Mouse (Mus musculus): ENCODE measurements around the gene Gm20662. TPM values are rescaled to one million over a fixed set of nuclear protein-coding genes. Genes with fewer than 3 reads are reported as not detected.
A peak's percentile ranks its signal among the peaks of the same experiment; 100 is the strongest.

The Gm20662 gene
- total RNA-seq, 2 experiments from 2014 or later = 1.1 TPM; not detected in 1

DNA sequence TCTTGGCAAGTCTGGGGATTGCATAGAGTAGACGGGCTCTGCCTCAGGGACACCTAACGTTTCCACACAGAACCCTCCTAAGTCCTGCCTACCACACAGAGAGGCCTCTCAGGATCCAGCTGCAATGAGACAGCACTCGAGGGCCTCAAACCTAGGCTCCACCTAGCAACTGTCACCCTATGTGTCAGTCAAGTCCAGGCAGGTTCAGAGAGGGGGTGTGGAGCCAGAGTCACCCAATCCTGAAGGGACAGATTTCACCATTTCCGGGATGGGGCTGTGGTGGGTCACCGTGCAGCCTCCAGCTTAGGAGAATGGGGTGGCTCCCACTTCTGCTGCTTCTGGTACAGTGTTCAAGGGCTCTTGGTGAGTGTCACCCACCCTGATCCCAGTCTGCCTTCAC lies 84.0 kb downstream of the Gm20662 start, which contains the start of gene Mst1:
TSS of gene Mst1 (plus strand) at position 269 of the 400 bp plus-strand sequence.
- no peak for DNase-seq (ENCODE audit: low spot score in 2 of 2)

DNA sequence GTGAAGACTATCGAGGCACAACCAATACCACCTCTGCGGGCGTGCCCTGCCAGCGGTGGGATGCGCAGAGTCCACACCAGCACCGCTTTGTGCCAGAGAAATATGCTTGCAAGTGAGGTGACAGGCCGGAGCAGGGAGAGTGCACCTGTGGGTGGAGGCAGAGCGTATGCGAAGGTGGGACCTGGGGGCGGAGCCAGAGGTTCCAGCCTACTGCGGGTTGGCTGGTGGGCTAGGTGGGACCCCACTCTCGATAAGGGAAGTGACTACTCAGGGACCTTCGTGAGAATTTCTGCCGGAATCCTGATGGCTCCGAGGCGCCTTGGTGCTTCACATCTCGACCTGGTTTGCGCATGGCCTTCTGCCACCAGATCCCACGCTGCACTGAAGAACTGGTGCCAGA lies 86.4 kb downstream of the Gm20662 start:
- no peak for DNase-seq (ENCODE audit: low spot score in 2 of 2)

DNA sequence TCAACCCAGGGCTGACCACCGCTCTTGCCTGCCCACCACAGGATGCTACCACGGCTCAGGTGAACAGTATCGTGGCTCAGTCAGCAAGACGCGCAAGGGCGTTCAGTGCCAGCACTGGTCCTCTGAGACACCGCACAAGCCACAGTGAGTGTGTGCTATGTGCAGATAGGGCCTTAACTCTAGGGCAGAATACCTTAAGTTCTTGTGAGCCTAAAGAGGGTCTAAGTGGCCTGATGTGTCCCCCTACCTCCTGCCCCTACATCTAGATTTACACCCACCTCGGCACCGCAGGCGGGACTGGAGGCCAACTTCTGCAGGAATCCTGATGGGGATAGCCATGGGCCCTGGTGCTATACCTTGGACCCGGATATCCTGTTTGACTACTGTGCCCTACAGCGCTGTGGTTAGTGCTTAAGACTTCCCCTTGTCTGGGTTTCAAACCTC lies 86.9 kb downstream of the Gm20662 start, which contains the start of gene Rnf123:
TSS of gene Rnf123 (minus strand) at position 359 of the 444 bp plus-strand sequence.
- DNase-seq (ENCODE audit: low spot score in 2 of 2) = no peak

DNA sequence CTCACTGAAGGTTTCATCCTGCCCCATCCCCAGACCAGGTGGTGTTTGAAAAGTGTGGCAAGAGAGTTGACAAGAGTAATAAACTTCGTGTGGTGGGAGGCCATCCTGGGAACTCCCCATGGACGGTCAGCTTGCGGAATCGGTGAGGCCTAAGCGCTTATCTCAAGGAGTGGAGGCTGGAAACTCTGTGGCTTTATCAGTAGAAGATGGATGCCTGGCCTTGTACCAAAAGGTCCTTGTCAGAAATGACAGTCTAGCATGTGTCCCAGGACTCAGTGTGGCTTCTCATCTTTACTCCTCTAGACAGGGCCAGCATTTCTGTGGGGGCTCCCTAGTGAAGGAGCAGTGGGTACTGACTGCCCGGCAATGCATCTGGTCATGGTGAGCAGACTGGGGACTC lies 87.4 kb downstream of the Gm20662 start:
- no peak for DNase-seq (ENCODE audit: low spot score in 2 of 2)

DNA sequence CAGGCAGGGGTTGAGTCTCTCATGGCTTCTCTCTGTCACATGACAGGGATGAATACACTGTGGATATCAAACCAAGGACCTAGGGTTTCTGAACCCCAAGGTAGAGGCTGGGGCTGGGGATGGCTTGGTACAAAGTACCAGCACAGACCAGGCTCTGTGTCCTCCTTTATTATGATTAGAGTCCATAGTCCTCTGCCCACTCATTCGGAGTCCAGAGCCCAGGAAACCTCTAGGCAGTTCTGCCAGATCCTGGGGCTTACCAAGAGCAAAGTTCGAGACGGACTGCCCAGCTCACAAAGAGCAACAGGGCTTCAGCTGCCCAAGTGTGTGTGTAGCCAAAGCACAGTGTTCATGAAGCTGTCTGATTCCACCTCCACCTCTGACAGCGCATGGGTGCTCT lies 89.1 kb downstream of the Gm20662 start:
- DNase-seq (ENCODE audit: low spot score in 2 of 2) = no peak

DNA sequence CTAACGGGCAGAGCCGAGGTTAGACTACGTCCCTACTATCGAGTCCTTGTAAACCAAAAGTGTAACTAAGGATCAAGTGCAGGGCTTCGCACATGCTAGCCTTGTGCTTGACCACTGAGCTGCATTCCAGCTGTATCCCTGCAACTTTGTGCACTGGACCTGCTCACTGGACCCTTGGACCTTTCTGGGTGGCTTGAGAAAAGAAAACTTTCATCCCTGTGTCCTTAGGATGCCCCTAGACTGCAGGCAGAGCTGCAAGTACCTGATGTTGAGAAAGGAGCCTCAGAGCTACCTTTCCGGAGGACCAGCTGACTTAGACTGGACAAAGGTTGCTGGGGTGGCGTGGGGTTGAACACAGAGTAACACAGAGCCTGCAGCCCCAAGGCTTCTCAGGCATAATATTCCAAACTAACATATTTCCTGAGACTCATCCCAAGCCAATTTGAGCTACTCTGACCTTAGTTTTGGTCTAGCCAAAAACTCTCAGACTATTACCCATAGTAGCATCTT lies 94.5 kb downstream of the Gm20662 start:
- no peak for DNase-seq (ENCODE audit: low spot score in 2 of 2)

DNA sequence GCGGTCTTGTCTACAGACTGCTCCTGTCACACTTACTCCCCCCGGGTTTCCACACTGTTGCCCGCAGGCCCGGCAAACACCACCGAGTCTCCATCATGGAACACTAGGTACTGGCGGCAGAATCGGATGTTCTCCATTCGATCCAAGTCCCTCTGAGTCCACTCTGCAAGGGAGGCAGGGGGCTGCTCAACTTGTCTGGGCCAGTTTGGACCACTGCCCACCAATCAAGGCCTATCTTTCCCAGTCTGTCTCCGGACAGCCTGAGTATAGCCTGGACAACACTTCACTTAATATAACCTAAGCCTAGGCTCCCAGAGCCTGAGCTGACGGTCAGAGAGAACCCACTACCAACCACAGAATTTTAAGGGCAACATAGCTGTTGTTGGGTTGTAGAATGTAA lies 97.4 kb downstream of the Gm20662 start:
- DNase-seq (ENCODE audit: low spot score in 2 of 2) = no peak

DNA sequence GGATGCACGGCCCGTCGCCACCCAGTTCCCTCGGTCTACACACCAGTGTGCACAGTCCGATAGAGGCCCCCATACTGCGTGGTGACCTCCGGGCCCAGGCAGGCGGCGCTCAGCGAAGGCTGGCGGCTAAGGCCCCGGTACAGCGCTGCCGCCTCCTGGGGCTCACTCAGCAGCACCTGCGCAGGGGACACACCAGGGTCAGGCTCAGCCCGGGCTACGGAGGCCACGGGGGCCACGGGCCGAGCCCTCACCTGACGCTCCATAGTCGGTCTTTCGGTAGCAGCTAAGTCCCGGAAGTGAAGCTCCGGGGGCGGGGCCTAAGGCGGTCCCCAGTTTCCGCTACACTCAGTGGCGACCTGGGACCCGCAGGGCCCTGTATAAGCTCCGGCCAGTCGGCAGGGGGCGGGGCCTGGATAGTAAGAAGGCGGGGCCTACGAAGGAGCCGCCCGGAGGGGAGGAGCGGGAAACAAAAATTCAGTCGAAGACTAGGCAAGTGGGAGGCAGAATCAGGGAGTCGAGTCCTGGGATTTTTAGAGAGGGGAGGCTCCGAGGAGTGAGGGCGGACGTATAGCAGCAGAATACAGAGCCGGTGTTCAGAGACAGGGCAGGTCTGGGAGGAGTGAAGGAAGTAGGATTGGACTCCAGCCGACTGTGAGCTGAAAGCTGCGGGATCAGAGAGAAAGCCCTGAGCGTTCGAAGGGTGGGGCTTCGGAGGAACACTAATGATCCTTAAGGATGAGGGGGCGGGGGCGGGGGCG lies 98.2 kb downstream of the Gm20662 start, which contains the start of gene Apeh:
TSS of gene Apeh (minus strand) at position 423 of the 758 bp plus-strand sequence.
- DNase-seq (ENCODE audit: low spot score in 2 of 2) = peak; percentile 85 to 91

Small RNA genes lying within 50 kb of the gene (microRNA-seq; reads per million reads assigned to microRNA genes)
- gene Mir7088 = 0 reads per million in 2 experiments

Other genes with a start within 250 kb of the Gm20662 start
- gene Rbm5, start 225.4 kb upstream of the Gm20662 start, total RNA-seq (2021) = 100 to 1,000 TPM; 157 to 160 TPM
- 10 to 100 TPM; 57.7 to 60.2 TPM for gene Rbm6, start 123.1 kb upstream of the Gm20662 start, total RNA-seq (2021)
- gene Mon1a, start 108.2 kb upstream of the Gm20662 start, total RNA-seq (2021) = 10 to 100 TPM; 17.0 to 20.9 TPM
- 1 to 10 TPM; 1.8 to 2.9 TPM for gene Mst1r, start 89.5 kb upstream of the Gm20662 start, total RNA-seq (2021)
- not detected for gene Actl11, start 67.9 kb upstream of the Gm20662 start, total RNA-seq (2021)
- 100 to 1,000 TPM; 497 to 516 TPM for gene Camkv, start 60.7 kb upstream of the Gm20662 start, total RNA-seq (2021)
- gene Traip, start 46.2 kb upstream of the Gm20662 start, total RNA-seq (2021) = 10 to 100 TPM; 22.3 to 23.8 TPM
- gene Uba7, start 20.8 kb upstream of the Gm20662 start, total RNA-seq (2021) = 1 to 10 TPM; 2.7 to 3.2 TPM
- gene Gm20661, start 13.3 kb upstream of the Gm20662 start, total RNA-seq (2021) = 1 to 10 TPM; 1.2 to 1.6 TPM
- 10 to 100 TPM in 1 of 2 experiments, 1 to 10 TPM in 1; 9.2 to 11.5 TPM for gene Inka1, start 10.5 kb upstream of the Gm20662 start, total RNA-seq (2021)
- 1 to 10 TPM; 4.0 TPM for gene Cdhr4, start 3.9 kb upstream of the Gm20662 start, total RNA-seq (2021)
- 100 to 1,000 TPM; 178 to 188 TPM for gene Ip6k1, start 6.2 kb downstream of the Gm20662 start, total RNA-seq (2021)
- 10 to 100 TPM; 14.7 to 17.5 TPM for gene Gmppb, start 52.9 kb downstream of the Gm20662 start, total RNA-seq (2021)
- gene Amigo3, start 56.8 kb downstream of the Gm20662 start, total RNA-seq (2021) = 1 to 10 TPM; 2.2 to 2.8 TPM
- gene Mst1, start 84.1 kb downstream of the Gm20662 start, total RNA-seq (2021) = not detected
- gene Rnf123, start 87.0 kb downstream of the Gm20662 start, total RNA-seq (2021) = 10 to 100 TPM; 84.9 to 86.8 TPM
- gene Apeh, start 98.3 kb downstream of the Gm20662 start, total RNA-seq (2021) = 10 to 100 TPM; 39.4 to 42.8 TPM
- 100 to 1,000 TPM; 203 to 219 TPM for gene Bsn, start 194.0 kb downstream of the Gm20662 start, total RNA-seq (2021)

Measured in layer of hippocampus, postnatal 14 days (tissue).